Mouse (Mus musculus) CH12.LX (cell line): Measurements from ENCODE around the gene Ppm1m. TPM values are rescaled to one million over a fixed set of nuclear protein-coding genes. Genes with fewer than 3 reads are reported as not detected.
A peak's percentile ranks its signal among the peaks of the same experiment; 100 is the strongest.

Experiments
- DNase-seq: peaks from one replicate; pipeline ENCODE4 v3.0.0-alpha.2; 2013; ENCODE audit errors: extremely low read depth
- H3K27ac ChIP-seq: 2 replicates; pipeline ENCODE4 v1.5.1; 2012; ENCODE audit warnings: low read depth, mild to moderate bottlenecking, control low read depth, moderate library complexity; ENCODE audit not compliant: insufficient read depth
- H3K27me3 ChIP-seq: replicated peaks from 2 replicates; pipeline ENCODE3; 2012; ENCODE audit warnings: inconsistent platforms
- H3K36me3 ChIP-seq, 2 experiments: replicated peaks in 1 of 2; 2 replicates each; pipeline versions ENCODE3 to v1.6.1; 2012; ENCODE audit warnings: inconsistent platforms in 1 of 2, low read length in 1 of 2, mild to moderate bottlenecking in 1 of 2, mixed read lengths in 1 of 2, moderate library complexity in 1 of 2; ENCODE audit not compliant: control insufficient read depth in 1 of 2, insufficient read depth in 1 of 2
- H3K4me1 ChIP-seq, 2 experiments: 2 replicates each; pipeline ENCODE4 v1.6.1; 2012; ENCODE audit warnings: inconsistent platforms in 1 of 2, moderate library complexity in 1 of 2; ENCODE audit not compliant: insufficient read depth in 2 of 2, control insufficient read depth in 1 of 2
- H3K4me2 ChIP-seq: 2 replicates; pipeline ENCODE4 v1.6.1; 2012; ENCODE audit warnings: low read depth, mild to moderate bottlenecking, control low read depth; ENCODE audit not compliant: poor library complexity, insufficient read depth, severe bottlenecking
- H3K4me3 ChIP-seq, 3 experiments: fragments of 150-350 bp in 1 of 3; sonication (generic) in 1 of 3; replicated peaks in 1 of 3; 2 replicates each; pipeline versions ENCODE3 to v1.5.1; 2011 to 2012; ENCODE audit warnings: low read depth in 2 of 3, low read length in 2 of 3, mild to moderate bottlenecking in 2 of 3, moderate library complexity in 2 of 3, control low read depth in 1 of 3, improper control_type of control experiment in 1 of 3, inconsistent platforms in 1 of 3, mixed read lengths in 1 of 3; ENCODE audit not compliant: poor library complexity in 1 of 3
- H3K79me2 ChIP-seq: replicated peaks from 2 replicates; pipeline ENCODE4 v1.6.1; 2012; ENCODE audit warnings: mild to moderate bottlenecking, moderate library complexity; ENCODE audit not compliant: control insufficient read depth, poor library complexity, insufficient read depth, severe bottlenecking; ENCODE audit errors: extremely low read depth
- H3K9ac ChIP-seq: 2 replicates; pipeline ENCODE4 v1.6.1; 2012; ENCODE audit warnings: low read depth, mild to moderate bottlenecking, control low read depth, moderate library complexity; ENCODE audit not compliant: insufficient read depth
- H3K9me3 ChIP-seq: replicated peaks from 2 replicates; pipeline ENCODE3; 2012; ENCODE audit warnings: low read length, inconsistent platforms, mixed read lengths
- BHLHE40 ChIP-seq: IDR thresholded peaks from 2 replicates; pipeline ENCODE4 v1.6.1; 2011; ENCODE audit warnings: mild to moderate bottlenecking, low read depth, low read length, improper control_type of control experiment
- JUND ChIP-seq: conservative IDR thresholded peaks from 2 replicates; pipeline ENCODE4 v1.6.1; 2011; ENCODE audit warnings: low read depth, low read length, improper control_type of control experiment
- MAFK ChIP-seq: IDR thresholded peaks from 2 replicates; pipeline ENCODE4 v1.6.1; 2011; ENCODE audit warnings: low read length, improper control_type of control experiment; ENCODE audit not compliant: insufficient replicate concordance
- MAZ ChIP-seq: IDR thresholded peaks from 2 replicates; pipeline ENCODE4 v1.6.1; 2012; ENCODE audit warnings: low read depth, mild to moderate bottlenecking, inconsistent platforms, low read length, improper control_type of control experiment, moderate library complexity
- MEF2A ChIP-seq: IDR thresholded peaks from 2 replicates; pipeline ENCODE4 v1.6.1; 2014; ENCODE audit warnings: low read depth, mild to moderate bottlenecking, inconsistent platforms, low read length, improper control_type of control experiment, borderline replicate concordance
- MYC ChIP-seq: IDR thresholded peaks from 2 replicates; pipeline ENCODE4 v1.6.1; 2011; ENCODE audit warnings: low read depth, mild to moderate bottlenecking, improper control_type of control experiment, low read length
- NRF1 ChIP-seq: IDR thresholded peaks from 2 replicates; pipeline ENCODE4 v1.6.1; 2014; ENCODE audit warnings: low read depth, mild to moderate bottlenecking, inconsistent platforms, low read length, improper control_type of control experiment, moderate library complexity
- PAX5 ChIP-seq: IDR thresholded peaks from 2 replicates; pipeline ENCODE4 v1.6.1; 2012; ENCODE audit warnings: low read length, inconsistent platforms, mixed read lengths
- RCOR1 ChIP-seq: conservative IDR thresholded peaks from 2 replicates; pipeline ENCODE4 v1.6.1; 2012; ENCODE audit warnings: low read depth, mild to moderate bottlenecking, inconsistent platforms, low read length, improper control_type of control experiment
- SMC3 ChIP-seq: IDR thresholded peaks from 2 replicates; pipeline ENCODE4 v1.6.1; 2011; ENCODE audit warnings: low read depth, low read length, improper control_type of control experiment
- ZC3H11A ChIP-seq: IDR thresholded peaks from 2 replicates; pipeline ENCODE4 v1.6.1; 2012; ENCODE audit warnings: low read depth, mild to moderate bottlenecking, inconsistent platforms, low read length, improper control_type of control experiment
- dilution Hi-C: fragments of 300-500 bp; cut with MboI; formaldehyde crosslinking; loops from 2 replicates; pipeline ENCODE4 v1.14.3; 2020; ENCODE audit warnings: low sequenced_read_pairs; ENCODE audit not compliant: extremely low pct_unique_long_range_greater_than_20kb, extremely low pct_ligation_motif_present
- in situ Hi-C: fragments of 300-500 bp; cut with MboI; formaldehyde crosslinking; loops from 3 replicates; pipeline ENCODE4 v1.14.3; 2019; ENCODE audit warnings: low sequenced_read_pairs, low pct_ligation_motif_present, low pct_unique_long_range_greater_than_20kb, mixed read lengths
- polyA plus RNA-seq: library from polyadenylated mRNA; unstranded; fragments of >175 nt; gene quantifications from 2 replicates; pipeline ENCODE4 v1.2.1, GENCODE M21; 2012; ENCODE audit warnings: low read depth; ENCODE audit not compliant: insufficient read length
- total RNA-seq, 2 experiments: library from RNA; depleted of rRNA; stranded (reverse); fragments of 300-350 nt in 1 of 2; fragments of >200 nt in 1 of 2; gene quantifications; 2 replicates each; pipeline ENCODE4 v1.2.3; 2012 to 2014

Gene Ppm1m
- total and polyA plus RNA-seq, 3 experiments, result 54.7 to 111 (median 86.0) TPM

- Histone ChIP-seq H3K4me1 (peaks cover 34 to 64% of the 10 kb centered on the region in 2 experiments), H3K27ac (no peak overlapping the region), H3K4me3 (no peak overlapping the region), H3K79me2 (no peaks in the 10 kb centered on the region), H3K4me2 (no peak overlapping the region), H3K9ac (no peak overlapping the region), H3K27me3 (no peaks in the 10 kb centered on the region), H3K36me3 (peaks cover 25 to 42% of the 10 kb centered on the region in 2 experiments), H3K9me3 (peaks cover 39% of the 10 kb centered on the region)
- TF ChIP-seq ZC3H11A (no peak), NRF1 (no peak), JUND (no peak), MYC (no peak), SMC3 (no peak), PAX5 (no peak), BHLHE40 (0 out of 2 replicates have a peak, but pooled peaks have one; percentile 11), MAZ (no peak), RCOR1 (no peak), MEF2A (no peak), MAFK (0 out of 2 replicates have a peak, but pooled peaks have one; percentile 4)
- in situ Hi-C loops (no loop called here), dilution Hi-C loops (no loop called here)
- DNase-seq, result no peak
Observed at GRCm38 (mm10) chr9:106220894-106221523, 21.5 kb upstream of the Ppm1m start.

GRCm38 (mm10) chr9:106216971-106217370 lies 17.4 kb upstream of the Ppm1m start:
- H3K9ac ChIP-seq, result no peak overlapping the region
- in situ Hi-C loops (loop anchor here (5.0 kb wide), 1 partner anchor 65 kb away; the partner anchor contains the start of gene Poc1a), dilution Hi-C loops (no loop called here)
- no peak overlapping the region for H3K4me2 ChIP-seq
- TF ChIP-seq NRF1, result no peak
- peak; percentile 89 for TF ChIP-seq MAFK
- no peak overlapping the region for H3K27ac ChIP-seq
- H3K4me3 ChIP-seq, result no peak overlapping the region
- peaks cover 17 to 48% of the 10 kb centered on the region in 2 experiments for H3K36me3 ChIP-seq
- H3K79me2 ChIP-seq, result no peaks in the 10 kb centered on the region
- DNase-seq, result no peak
- no peaks in the 10 kb centered on the region for H3K27me3 ChIP-seq
- peaks cover 13% of the 10 kb centered on the region for H3K9me3 ChIP-seq
- peaks cover 27 to 68% of the 10 kb centered on the region in 2 experiments for H3K4me1 ChIP-seq
